Mouse (Mus musculus) cerebellum, adult 2 months (tissue): ENCODE data around the gene Ccdc34.

ENCODE experiments used
- CTCF ChIP-seq: fragments of 200-500 bp; IDR thresholded peaks from 2 replicates; pipeline ENCODE4 v1.5.1; 2011; ENCODE audit warnings: low read depth, mild to moderate bottlenecking, control low read depth, low read length, moderate library complexity, borderline replicate concordance; ENCODE audit not compliant: insufficient read depth
- POLR2A ChIP-seq: fragments of 200-500 bp; IDR thresholded peaks from 2 replicates; pipeline ENCODE4 v1.6.1; 2011; ENCODE audit warnings: low read length, control low read depth, borderline replicate concordance; ENCODE audit not compliant: insufficient read depth

DNA sequence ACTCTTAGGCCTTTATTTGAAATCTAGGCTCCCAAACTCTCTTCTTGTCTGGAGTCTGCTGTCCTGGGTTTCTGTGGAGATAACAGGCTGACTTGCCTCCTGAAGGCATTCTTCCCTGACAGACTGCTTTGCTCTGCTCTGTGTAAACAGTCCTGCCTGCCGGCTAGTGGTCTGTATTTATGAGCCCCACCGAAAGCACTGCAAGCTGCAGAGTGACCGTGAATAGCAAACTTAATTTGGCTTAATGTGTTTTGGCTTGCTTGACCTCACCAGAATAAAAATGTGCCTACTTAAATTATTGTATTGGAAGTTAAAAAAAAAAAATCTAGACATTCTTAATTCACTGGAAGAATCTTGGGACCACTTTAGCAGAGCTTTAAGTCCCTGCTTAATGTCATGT lies 28.4 kb upstream of the Ccdc34 start:
- TF ChIP-seq POLR2A = no peak
- no peak for TF ChIP-seq CTCF
